Mouse (Mus musculus): Measurements from ENCODE around the gene Ajuba. TPM values are rescaled to one million over a fixed set of nuclear protein-coding genes. Genes with fewer than 3 reads are reported as not detected.
A peak's percentile ranks its signal among the peaks of the same experiment; 100 is the strongest.

Ajuba gene
- polyA plus RNA-seq, 1 experiment from 2014 or later = 32.9 TPM

DNA sequence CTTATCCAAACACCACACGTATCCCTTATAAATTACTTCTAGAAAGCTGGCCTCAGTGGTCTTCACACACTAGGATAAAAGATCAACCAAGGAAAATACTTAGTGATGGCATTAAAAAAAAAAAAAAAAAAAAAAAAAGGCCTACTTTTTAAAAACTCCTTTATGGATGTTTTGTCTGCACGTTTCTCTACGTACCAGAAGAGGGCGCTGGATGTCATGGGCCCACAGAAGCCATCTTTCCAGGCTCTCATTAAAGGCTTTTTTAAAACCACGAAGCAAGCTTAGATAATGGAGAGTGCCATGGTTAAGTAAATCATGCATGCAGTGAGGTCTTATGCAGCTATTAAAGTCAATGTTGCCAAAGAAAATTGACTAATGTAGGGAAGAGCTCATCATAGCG, 53.8 kb downstream of the Ajuba start:
- 35% methylated on average over 6 of the region's 6 CpGs for WGBS
- Histone ChIP-seq H3K9me3 (ENCODE audit: low read length) (no peaks in the 10 kb centered on the region), H3K9ac (replicated peaks; ENCODE audit: low read length) (no peak overlapping the region), H3K27me3 (ENCODE audit: insufficient read depth, low read length) (no peaks in the 10 kb centered on the region), H3K4me3 (ENCODE audit: low read length) (no peak overlapping the region), H3K27ac (ENCODE audit: low read length) (no peak overlapping the region), H3K4me1 (ENCODE audit: insufficient read depth, low read length) (peaks cover 10% of the 10 kb centered on the region), H3K36me3 (ENCODE audit: insufficient read depth, low read length) (no peaks in the 10 kb centered on the region), H3K4me2 (replicated peaks; ENCODE audit: low read depth, low read length) (no peak overlapping the region)
- no peak for ATAC-seq (ENCODE audit: low FRiP score, low TSS enrichment)

MicroRNA genes within 50 kb of the gene (microRNA counts, 519-probe panel; counts per million panel counts)
- microRNA mmu-miR-686 = 104 counts per million, percentile 35 among the panel's probes with 10 or more counts

Small RNA genes within 50 kb of the gene (microRNA-seq; reads per million reads assigned to microRNA genes)
- not detected for gene Mir686

Other genes starting within 250 kb of the Ajuba start
- gene Oxa1l, start 216.7 kb downstream of the Ajuba start, polyA plus RNA-seq (2015; fragmentation: Nextera tagmentation; extraction: Ambion mirVana) = 60.2 and 63.7 TPM in 2 replicates
- 15.7 and 15.8 TPM in 2 replicates for gene Slc7a7, start 159.8 kb downstream of the Ajuba start, polyA plus RNA-seq (2015; fragmentation: Nextera tagmentation; extraction: Ambion mirVana)
- 202 and 227 TPM in 2 replicates for gene Mrpl52, start 150.6 kb downstream of the Ajuba start, polyA plus RNA-seq (2015; fragmentation: Nextera tagmentation; extraction: Ambion mirVana)
- 152 and 156 TPM in 2 replicates for gene Mmp14, start 145.9 kb downstream of the Ajuba start, polyA plus RNA-seq (2015; fragmentation: Nextera tagmentation; extraction: Ambion mirVana)
- gene Lrp10, start 113.4 kb downstream of the Ajuba start, polyA plus RNA-seq (2015; fragmentation: Nextera tagmentation; extraction: Ambion mirVana) = 58.8 and 65.1 TPM in 2 replicates
- 6.7 and 7.4 TPM in 2 replicates for gene Rem2, start 101.5 kb downstream of the Ajuba start, polyA plus RNA-seq (2015; fragmentation: Nextera tagmentation; extraction: Ambion mirVana)
- gene Prmt5, start 60.0 kb downstream of the Ajuba start, polyA plus RNA-seq (2015; fragmentation: Nextera tagmentation; extraction: Ambion mirVana) = 102 and 108 TPM in 2 replicates
- gene Haus4, start 22.9 kb downstream of the Ajuba start, polyA plus RNA-seq (2015; fragmentation: Nextera tagmentation; extraction: Ambion mirVana) = 57.3 and 62.4 TPM in 2 replicates
- gene 4931414P19Rik, start 28.4 kb upstream of the Ajuba start, polyA plus RNA-seq (2015; fragmentation: Nextera tagmentation; extraction: Ambion mirVana) = 11.2 and 14.2 TPM in 2 replicates
- gene Psmb5, start 40.5 kb upstream of the Ajuba start, polyA plus RNA-seq (2015; fragmentation: Nextera tagmentation; extraction: Ambion mirVana) = 453 and 471 TPM in 2 replicates
- 0.07 TPM in 1 of 2 replicates, not detected in the other for gene Psmb11, start 43.9 kb upstream of the Ajuba start, polyA plus RNA-seq (2015; fragmentation: Nextera tagmentation; extraction: Ambion mirVana)
- not detected in 2 replicates for gene Gm17606, start 63.4 kb upstream of the Ajuba start, polyA plus RNA-seq (2015; fragmentation: Nextera tagmentation; extraction: Ambion mirVana)
- gene Cdh24, start 63.8 kb upstream of the Ajuba start, polyA plus RNA-seq (2015; fragmentation: Nextera tagmentation; extraction: Ambion mirVana) = 3.4 TPM in 2 replicates
- gene 1700123O20Rik, start 108.7 kb upstream of the Ajuba start, polyA plus RNA-seq (2015; fragmentation: Nextera tagmentation; extraction: Ambion mirVana) = 90.4 and 91.1 TPM in 2 replicates
- gene Acin1, start 109.4 kb upstream of the Ajuba start, polyA plus RNA-seq (2015; fragmentation: Nextera tagmentation; extraction: Ambion mirVana) = 120 and 136 TPM in 2 replicates
- gene Gm29776, start 121.3 kb upstream of the Ajuba start, polyA plus RNA-seq (2015; fragmentation: Nextera tagmentation; extraction: Ambion mirVana) = 0.06 and 0.12 TPM in 2 replicates
- 0.19 TPM in 1 of 2 replicates, not detected in the other for gene Cebpe, start 134.6 kb upstream of the Ajuba start, polyA plus RNA-seq (2015; fragmentation: Nextera tagmentation; extraction: Ambion mirVana)
- gene Slc7a8, start 204.4 kb upstream of the Ajuba start, polyA plus RNA-seq (2015; fragmentation: Nextera tagmentation; extraction: Ambion mirVana) = 21.0 and 24.6 TPM in 2 replicates
- gene Rnf212b, start 236.6 kb upstream of the Ajuba start, polyA plus RNA-seq (2015; fragmentation: Nextera tagmentation; extraction: Ambion mirVana) = 0.16 and 0.59 TPM in 2 replicates